Mouse (Mus musculus): Measurements from ENCODE around the gene Chodl.

The Chodl gene

DNA sequence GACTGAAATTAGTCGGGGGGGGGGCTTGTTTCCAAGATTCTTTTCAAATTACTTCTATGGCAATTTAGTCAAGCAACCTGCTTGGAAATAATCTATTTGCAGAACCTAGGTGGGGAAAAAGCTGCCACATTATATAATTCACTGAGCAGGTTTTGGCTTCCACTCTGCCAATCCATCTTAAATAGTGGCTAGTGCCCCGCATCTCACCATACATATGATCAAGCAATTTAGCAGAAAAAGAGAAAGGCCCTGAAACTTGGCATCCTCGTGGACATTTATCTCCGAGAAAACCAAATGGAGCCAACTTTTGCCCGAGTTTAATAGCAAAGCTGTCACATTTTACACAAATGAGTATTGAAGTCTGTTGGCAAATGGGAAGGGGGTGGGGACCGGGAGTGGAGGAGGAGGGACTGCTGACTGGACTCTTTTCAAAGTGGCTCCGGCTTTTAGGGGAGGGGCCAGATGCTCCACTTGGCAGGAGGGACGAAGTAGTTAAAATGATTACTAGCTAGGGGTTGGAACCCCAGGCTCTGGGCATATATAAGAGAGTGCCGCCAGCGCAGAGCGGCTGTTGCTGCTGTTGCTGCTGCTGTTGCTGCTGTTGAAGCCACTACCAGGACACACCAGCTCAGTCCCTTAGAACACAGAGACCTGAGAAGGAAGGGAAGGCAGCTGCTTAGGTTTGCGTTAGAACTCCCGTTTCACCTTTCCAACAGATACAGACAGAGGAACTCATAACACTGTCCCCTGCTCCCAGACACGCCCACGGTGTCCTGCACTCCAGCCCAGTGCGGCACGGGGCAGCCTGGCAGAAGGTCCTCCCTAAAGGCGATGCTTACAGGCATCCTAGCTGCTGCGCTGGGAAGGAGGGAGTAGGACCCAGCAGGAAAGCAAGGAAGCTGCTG lies at the start of gene Chodl:
Chodl (plus strand) TSS at position 567 of the 905 bp plus-strand sequence.
- DNase-seq = peak; percentile 54 to 75

GRCm38 (mm10) chr16:78922644-78923043 lies 8.1 kb upstream of the Chodl start:
- DNase-seq = no peak

GRCm38 (mm10) chr16:78931287-78932025 lies 708 bp downstream of the Chodl start:
- peak; percentile 37 to 45 for DNase-seq

- no peak for DNase-seq
Measured at GRCm38 (mm10) chr16:78934298-78934697, 3.5 kb downstream of the Chodl start.

DNA sequence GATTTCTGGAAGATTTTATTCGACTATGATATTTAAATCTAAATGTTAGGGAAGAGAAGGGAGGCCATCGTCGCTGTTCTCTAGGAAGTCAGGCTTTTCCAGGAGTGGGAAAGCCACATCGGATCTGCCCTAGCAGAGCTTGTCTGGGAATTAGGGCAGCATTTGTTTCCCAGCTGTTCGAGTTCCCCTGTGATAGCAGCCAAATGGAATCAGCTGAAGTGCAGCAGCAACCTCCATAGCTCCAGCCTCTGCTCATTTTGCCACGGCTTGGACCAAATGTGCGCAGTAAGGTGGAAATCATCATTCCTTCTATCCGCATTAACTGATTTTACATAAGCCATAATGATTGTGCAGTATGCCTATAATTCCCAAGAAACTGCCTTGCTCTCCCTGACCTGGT lies 7.0 kb downstream of the Chodl start:
- DNase-seq = no peak

DNA sequence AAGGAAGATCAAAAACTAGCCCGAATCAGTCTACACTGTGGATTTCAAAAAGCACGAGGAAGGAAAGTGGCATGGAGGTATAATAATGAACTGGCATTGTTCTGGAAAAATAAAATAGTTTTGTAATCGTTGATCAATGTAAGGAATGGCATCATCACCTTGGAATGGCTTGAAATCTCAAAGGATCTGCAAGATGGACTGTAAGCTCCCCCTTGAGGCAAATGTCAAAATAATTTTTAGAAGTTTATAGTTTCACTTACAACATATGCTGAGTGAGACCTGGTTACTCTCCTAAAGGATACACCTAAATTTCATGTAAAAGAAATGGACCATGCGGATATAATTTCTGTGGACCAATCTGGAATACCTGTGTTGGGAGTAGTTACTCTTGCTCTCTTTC lies 19.6 kb downstream of the Chodl start:
- peak in 1 of 2 experiments; percentile 15 for DNase-seq

DNA sequence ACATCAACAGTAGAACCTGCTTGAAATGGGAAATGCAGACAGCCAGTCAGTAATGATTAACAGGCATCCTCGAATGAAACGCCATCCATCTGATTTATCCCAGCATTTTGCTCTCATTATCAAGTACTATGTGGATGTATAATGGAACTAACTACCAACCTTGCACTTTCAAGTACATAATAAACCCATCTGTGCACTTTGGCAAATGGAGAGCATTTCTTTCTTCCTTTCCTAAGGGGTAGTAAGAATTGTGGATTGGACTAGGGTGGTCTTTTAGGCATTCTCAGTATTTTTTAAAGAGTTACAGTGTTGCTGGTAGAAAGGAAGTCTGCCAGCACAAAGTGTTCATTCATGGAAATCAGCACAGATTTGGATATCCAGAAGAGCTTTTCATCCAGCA lies 26.7 kb downstream of the Chodl start:
- no peak for DNase-seq

- peak; percentile 38 to 61 for DNase-seq
Measured at GRCm38 (mm10) chr16:78969091-78969731, 38.5 kb downstream of the Chodl start.

DNA sequence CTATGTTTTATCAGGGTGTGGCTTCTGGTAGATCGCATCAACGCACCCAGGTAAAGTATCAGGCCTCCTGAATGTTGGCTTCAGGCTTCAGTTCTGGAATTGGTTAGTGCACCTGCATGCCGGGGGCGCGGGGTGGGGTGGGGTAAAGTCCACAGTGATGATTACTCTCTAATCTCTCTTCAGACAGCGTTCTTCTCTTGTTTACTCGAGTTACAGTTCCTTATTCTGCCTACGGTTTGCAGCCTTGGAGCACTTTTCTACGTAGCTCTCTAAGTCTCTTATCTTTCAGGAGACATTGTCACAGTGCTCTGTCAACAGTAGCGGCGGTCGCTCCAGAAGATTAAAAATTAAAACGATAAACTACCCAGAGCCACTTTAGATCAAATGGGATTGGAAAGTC lies 43.4 kb downstream of the Chodl start:
- DNase-seq = no peak

DNA sequence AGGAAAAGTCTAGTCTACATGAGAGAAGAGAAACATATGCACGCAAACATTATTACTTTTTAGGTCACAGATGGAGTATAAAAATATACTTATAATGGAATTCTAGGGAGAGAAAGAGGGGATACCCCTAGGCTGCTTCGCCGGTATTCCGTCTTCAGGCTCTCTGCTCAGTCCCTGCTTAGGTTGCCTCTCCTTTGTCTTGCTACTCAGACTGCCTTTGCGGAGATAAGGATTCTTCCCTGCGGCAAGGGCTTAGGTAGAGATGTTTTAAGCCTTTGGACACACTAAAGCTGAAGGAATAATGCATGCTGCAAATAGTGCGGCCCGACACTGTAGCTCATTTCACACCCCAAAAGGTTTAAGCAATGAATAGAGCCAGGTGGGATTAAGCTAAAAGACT lies 45.6 kb downstream of the Chodl start:
- no peak for DNase-seq

Measured in cerebellum, postnatal 10 days (tissue).